Mouse (Mus musculus) adrenal gland, postnatal 10 days (tissue): Measurements from ENCODE around the gene Pvalb. TPM values are rescaled to one million over a fixed set of nuclear protein-coding genes. Genes with fewer than 3 reads are reported as not detected.

Experiments used
- DNase-seq: peaks from one replicate; pipeline ENCODE4 v3.0.0; 2021; ENCODE audit warnings: mixed read lengths
- total RNA-seq, 2 experiments: library from RNA; stranded (reverse); gene quantifications; 2 replicates each; pipeline ENCODE4 v1.2.3; 2021

Gene Pvalb
- total RNA-seq, 2 experiments from 2014 or later = 132 to 141 TPM

- no peak for DNase-seq
These were observed 10.9 kb downstream of the Pvalb start for GRCm38 (mm10) chr15:78195096-78195880.

DNA sequence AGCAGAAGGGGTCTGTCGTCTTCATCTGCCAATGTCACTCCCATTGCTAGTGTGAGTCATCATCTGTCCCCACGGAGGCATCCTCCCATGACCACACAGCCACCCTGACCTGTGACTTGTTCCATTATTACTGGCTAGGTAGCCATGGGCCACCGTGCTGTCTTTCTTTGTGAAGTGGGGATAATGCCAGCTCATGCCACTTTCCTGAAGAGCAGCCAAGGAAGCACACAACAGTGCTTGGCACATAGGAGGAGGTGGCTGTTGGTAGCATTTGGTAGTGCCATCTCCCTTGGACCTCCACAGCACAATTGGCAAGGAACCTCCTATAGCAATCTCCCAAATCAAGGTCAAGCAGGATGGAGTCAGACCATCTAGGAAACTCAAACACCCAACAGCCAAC lies 11.9 kb downstream of the Pvalb start:
- DNase-seq = no peak

GRCm38 (mm10) chr15:78189636-78190035 lies 16.6 kb downstream of the Pvalb start:
- no peak for DNase-seq

DNA sequence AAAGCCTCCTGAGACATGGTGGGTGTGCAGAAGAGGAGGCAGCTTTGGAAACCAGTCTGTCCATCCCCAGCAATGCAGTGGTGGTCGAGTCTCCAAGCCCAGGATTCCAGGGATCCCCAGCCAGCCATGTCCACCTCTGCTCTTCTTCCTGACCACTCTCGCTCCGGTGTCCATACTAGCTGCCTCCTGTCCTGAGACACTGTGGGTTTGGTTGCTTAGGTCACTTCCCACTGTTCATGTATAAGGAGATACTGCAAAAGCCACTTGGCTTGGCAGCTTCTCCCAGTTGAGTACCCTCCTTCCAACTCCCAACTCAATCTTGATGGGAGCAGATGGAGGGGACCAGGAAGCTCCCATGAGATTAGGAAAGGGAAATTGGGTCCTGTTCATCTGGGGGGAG lies 17.7 kb downstream of the Pvalb start:
- DNase-seq = no peak

- no peak for DNase-seq
These were observed 19.3 kb downstream of the Pvalb start for GRCm38 (mm10) chr15:78186906-78187305.

DNA sequence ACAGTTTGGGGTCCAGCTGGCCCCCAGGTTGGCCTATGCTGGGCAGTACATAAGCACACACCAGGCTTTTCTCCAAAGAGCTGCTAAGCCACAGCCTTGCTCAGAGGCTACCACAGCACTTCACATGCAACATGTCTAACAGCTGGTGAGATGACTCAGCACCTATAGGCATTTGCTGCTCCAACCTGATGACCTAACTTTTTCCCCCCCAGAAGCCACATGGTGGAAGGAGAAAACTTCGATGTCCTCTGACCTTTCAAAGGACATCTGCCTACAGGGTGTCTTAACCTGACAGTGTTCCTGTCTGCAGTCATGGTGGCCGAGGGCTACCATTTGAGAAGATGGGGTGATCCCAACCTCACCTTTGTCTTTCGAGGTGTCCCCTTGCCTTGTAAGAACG lies 20.6 kb downstream of the Pvalb start:
- no peak for DNase-seq

GRCm38 (mm10) chr15:78184855-78185254 lies 21.3 kb downstream of the Pvalb start:
- peak; percentile 66 for DNase-seq

DNA sequence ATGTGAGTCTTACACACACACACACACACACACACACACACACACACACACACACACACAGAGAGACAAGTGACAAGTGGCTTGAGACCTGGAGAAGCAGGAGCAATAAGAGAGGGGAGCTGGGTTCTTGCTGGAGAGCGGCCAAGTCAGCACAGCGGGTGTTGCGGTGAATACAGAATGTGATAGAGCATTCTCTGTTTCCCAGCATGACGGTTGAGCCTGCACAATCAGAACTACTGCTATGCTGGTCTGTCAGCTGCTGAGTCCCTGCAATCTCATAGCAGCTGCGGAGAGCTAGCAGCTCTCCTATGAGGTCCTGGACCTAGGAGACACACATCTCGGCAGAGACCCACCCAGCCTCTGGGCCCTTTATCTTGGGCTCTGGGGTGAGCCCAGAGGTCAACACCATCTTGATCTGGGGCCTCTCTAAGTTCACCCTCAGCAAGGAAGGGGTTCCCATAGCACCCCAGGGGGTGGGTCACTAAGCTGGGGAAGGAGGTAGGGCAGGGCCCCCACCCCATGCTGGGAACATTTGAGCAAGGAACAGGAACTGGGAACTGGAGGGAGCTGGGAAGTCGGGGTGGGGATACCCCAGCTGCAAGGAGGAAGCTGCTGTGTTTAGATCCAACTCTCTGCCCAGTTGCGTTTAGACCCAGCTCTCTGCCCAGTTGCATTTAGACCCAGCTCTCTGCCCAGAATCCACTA lies 24.3 kb downstream of the Pvalb start:
- peak; percentile 29 for DNase-seq

DNA sequence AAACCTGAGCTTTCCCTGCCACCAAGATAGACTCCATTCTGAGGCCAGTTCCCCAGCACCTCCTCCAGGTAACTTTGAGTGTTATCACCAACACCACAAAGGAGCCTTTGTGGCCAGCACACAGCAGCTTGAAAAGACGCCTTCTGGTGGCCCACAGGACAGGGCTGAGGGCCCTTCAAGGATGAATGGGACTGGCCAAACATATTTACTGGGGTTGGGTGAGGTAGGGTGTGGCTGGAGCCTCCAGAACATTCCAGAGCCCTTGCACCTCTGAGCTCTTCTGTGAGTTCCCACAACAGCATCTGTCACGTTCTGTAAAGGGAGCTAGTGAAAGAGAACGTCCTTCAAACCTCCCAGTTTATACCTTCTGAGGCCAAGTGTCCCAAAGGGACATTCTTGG lies 26.4 kb downstream of the Pvalb start:
- no peak for DNase-seq

- peak; percentile 92 for DNase-seq
These were observed 27.8 kb downstream of the Pvalb start for GRCm38 (mm10) chr15:78178397-78178796.

- no peak for DNase-seq
These were observed 28.9 kb downstream of the Pvalb start for GRCm38 (mm10) chr15:78177257-78177656.

DNA sequence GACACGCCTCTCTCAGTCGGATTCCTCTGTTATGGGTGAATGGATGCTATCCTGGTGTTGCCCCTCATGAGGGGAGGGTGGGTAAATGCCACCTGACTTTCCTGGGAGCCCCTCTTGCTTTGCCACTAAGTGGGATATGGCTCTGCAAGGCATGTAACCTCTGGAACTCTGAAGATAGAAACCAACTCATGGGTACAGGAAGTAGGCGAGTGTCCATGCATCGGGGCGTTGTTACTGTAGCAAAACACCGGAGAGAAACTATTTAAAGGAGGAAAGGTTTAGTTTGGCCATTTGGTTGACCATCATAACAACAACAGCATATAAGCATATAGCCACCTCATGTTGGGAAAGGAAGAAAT lies 31.3 kb downstream of the Pvalb start:
- DNase-seq = no peak

DNA sequence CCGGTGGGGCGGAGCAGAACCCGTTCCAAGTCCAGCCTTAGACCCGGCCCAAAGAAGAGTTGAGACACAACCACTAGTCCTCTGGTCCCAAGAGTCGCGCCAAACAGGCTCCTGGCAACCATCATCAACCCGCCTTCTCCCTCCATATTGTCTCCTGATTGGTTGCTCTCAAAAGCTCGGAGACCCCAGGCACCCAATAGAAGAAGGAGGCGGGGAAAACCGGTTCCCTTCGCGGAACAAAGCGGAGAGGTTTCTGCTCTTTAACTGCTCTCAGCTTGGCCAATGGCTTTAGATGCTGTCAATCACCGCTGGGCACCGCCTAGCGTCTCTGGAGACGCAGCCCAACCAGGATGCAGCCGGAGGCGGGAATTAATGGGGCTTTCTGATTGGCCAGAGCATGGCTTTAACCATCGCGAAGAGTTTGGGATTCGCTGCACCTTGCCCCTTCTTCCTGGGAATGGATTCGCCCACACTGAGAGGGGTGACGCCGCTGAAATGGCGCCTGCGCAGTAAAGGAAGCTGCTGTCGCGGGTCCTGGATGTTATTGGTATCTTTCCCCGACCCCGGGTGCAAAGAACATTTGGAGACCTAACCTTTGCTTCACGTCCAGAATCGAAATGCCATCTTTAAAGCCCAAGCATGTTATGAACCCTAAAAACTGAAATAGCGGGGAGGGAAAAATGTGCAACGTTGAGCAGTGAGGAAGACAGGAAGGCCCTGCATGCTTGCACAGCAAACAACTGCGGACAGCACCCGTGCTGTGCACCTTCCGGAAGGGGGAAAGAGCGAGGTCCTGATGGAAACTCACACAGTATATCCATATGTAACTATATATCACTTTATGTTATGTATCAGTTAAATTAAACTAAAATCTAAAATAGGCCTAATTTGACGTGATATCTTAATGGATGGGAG lies 32.0 kb downstream of the Pvalb start, which contains the start of gene Ift27:
Gene Ift27, minus strand, starts transcription at position 136 of the 915 bp plus-strand sequence.
- peak; percentile 96 for DNase-seq

- DNase-seq = no peak
These were observed 33.0 kb downstream of the Pvalb start for GRCm38 (mm10) chr15:78172899-78173817.

DNA sequence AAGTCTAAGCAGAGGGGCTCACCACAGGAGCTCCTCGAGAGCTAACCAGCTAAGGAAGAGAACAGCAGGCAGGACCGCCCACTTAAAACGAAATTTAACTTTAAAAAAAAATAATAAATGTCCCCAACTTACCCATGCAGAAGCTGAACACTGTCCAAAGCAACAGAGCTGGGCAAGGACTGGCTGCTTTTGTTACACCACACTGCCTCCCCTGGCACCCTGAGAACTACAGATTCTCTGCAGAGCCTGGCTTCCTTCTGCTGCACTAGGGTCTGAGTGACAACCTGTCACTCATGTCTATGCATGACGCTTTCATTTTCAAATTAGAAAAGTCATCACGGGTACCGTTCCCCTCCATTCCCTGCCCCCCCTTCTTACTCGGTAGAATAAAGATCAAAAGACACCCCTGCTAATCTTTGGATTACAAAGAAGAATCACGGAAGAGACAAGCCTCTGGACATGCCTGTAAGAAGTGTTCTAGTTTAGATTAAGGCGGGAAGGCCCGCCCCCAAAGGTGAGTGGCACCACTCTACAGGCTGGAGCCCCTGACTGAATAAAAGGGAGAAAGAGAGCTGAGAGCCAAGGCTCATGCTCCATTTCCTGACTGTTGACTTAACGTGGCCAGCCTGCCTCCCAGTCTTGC lies 33.8 kb downstream of the Pvalb start:
- no peak for DNase-seq

DNA sequence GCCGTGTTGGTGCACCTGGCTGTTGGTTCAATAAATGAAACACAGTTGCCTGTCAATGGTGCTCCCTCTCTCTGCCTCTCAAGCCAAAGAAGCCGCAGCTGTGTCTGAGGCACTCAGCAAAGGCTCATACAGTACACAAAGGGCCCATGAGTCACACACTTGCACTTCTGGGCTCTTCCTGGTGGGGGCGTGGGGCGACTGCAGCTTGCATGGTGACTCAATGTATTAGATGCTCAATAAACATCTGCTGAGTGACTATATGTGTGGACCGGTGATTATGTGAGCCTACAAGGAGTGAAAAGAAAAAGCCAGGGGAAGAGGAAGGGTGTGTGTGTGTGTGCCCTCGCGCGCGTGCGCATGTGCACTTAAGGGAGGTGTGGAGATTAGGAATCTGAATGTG lies 34.5 kb downstream of the Pvalb start:
- DNase-seq = no peak

GRCm38 (mm10) chr15:78170708-78171107 lies 35.5 kb downstream of the Pvalb start:
- no peak for DNase-seq

- DNase-seq = no peak
These were observed 36.6 kb downstream of the Pvalb start for GRCm38 (mm10) chr15:78169566-78169965.

GRCm38 (mm10) chr15:78165292-78165691 lies 40.9 kb downstream of the Pvalb start:
- no peak for DNase-seq

DNA sequence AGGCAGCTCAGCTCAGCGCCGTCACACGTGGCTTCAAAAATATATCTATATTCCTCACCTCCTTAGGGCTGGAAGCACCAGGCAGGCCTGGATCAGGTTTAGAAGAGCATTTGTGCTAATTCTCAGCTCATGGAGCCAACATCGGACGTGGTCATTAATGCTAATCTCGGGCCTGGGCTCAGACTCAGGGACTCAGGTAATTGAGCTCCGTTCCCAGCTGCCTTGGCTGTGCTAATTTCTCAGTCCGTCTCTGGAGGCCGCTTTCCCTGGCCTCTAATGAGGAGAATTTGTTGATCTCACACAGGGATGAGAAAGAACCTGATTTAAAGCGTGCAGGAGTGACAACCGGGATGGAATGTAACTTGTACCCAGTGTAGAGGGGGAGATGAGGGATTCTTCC lies 41.7 kb downstream of the Pvalb start:
- DNase-seq = no peak

- no peak for DNase-seq
These were observed 44.3 kb downstream of the Pvalb start for GRCm38 (mm10) chr15:78161946-78162345.
